7 mouse cellular contexts compared by ENCODE assay signal in the genomic region with DNA sequence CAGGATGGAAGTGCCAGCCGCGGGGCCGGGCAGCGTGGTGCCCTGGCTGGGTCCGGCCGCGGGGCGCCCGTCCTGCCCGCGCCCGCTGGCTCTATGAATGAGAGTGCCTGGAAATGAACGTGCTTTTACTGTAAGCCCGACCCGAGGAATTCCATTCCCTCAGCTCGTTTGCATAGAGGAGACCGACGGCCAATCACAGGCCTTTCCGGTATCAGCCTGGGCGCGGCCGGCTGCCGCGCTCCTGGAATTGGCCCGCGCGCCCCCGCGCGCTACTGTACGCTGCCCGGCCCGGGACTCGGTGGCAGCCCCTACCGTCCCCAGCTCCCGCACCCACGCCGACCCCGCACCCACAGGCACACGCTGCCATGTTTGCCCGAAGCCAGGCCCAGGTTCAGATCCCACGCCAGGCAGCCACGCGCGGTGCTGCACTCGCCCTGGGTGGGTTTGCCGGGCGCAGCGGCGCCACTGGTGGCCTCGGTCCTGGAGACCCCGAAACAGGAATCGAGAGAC.
DNase-seq lines count a peak whose midpoint lies in the region; ATAC-seq and TF ChIP-seq lines count a peak whose summit lies in the region.

No protein-coding gene starts in this region.

- peak; percentile 92 for DNase-seq in NIH3T3 (ENCODE audit: low read depth)
- DNase-seq in heart, postnatal 36 days: peak; percentile 76 to 79
- peak; percentile 82 for DNase-seq in limb, embryonic 10.5 days (ENCODE audit: low spot score)
- peak; percentile 74 for DNase-seq in midbrain, embryonic 10.5 days (ENCODE audit: low spot score)
- DNase-seq in spleen, adult 18-20 months: peak; percentile 47 to 63

- under 1% methylated on average over 53 of the region's 53 CpGs for WGBS in forebrain, embryonic 13.5 days
- under 1% methylated on average over 53 of the region's 53 CpGs for WGBS in limb, embryonic 10.5 days
- WGBS in midbrain, embryonic 10.5 days: under 1% methylated on average over 53 of the region's 53 CpGs

- peak overlapping the region; percentile 78 for H3K4me3 ChIP-seq in bone marrow macrophage, adult 2 months (ENCODE audit: insufficient read depth, low read length)
- H3K4me3 ChIP-seq in forebrain, embryonic 13.5 days: peak overlapping the region; percentile 44
- H3K4me3 ChIP-seq in limb, embryonic 10.5 days: peak overlapping the region; percentile 69
- peak overlapping the region; percentile 69 for H3K4me3 ChIP-seq in midbrain, embryonic 10.5 days

- H3K4me2 ChIP-seq in forebrain, embryonic 13.5 days: peak overlapping the region; percentile 80

- TF ChIP-seq POLR2A in bone marrow macrophage, adult 2 months (IDR thresholded peaks at IDR 0.05; ENCODE audit: borderline replicate concordance, low read depth, low read length): no peak

- TF ChIP-seq CTCF in bone marrow macrophage, adult 2 months (IDR thresholded peaks at IDR 0.05; ENCODE audit: low read depth, low read length): no peak

- intact Hi-C loops in heart, postnatal 36 days (cut with DNase I): loop anchor here (5.0 to 10.0 kb wide), 3 partner anchors 255 to 848 kb away; no protein-coding TSS in a partner anchor

- no peaks in the 10 kb centered on the region for H3K9me3 ChIP-seq in forebrain, embryonic 13.5 days (replicated peaks)
- no peaks in the 10 kb centered on the region for H3K9me3 ChIP-seq in limb, embryonic 10.5 days (replicated peaks)
- no peaks in the 10 kb centered on the region for H3K9me3 ChIP-seq in midbrain, embryonic 10.5 days (replicated peaks)

- H3K9ac ChIP-seq in forebrain, embryonic 13.5 days: peak overlapping the region; percentile 8; the same call in 1 of the 2 replicates

- ATAC-seq in forebrain, embryonic 13.5 days: peak; percentile 90

- peaks cover 43% of the 10 kb centered on the region for H3K4me1 ChIP-seq in bone marrow macrophage, adult 2 months (ENCODE audit: control insufficient read depth, insufficient read depth, low read length)
- H3K4me1 ChIP-seq in forebrain, embryonic 13.5 days: peaks cover 31% of the 10 kb centered on the region
- H3K4me1 ChIP-seq in limb, embryonic 10.5 days: peaks cover 52% of the 10 kb centered on the region
- H3K4me1 ChIP-seq in midbrain, embryonic 10.5 days: peaks cover 51% of the 10 kb centered on the region

- peak overlapping the region; percentile 90 for H3K27ac ChIP-seq in bone marrow macrophage, adult 2 months (ENCODE audit: insufficient read depth, low read depth, low read length)
- H3K27ac ChIP-seq in forebrain, embryonic 13.5 days: no peak overlapping the region
- H3K27ac ChIP-seq in limb, embryonic 10.5 days: peak overlapping the region; percentile 83
- H3K27ac ChIP-seq in midbrain, embryonic 10.5 days (replicated peaks): peak overlapping the region; percentile 71

- no peaks in the 10 kb centered on the region for H3K36me3 ChIP-seq in forebrain, embryonic 13.5 days (ENCODE audit: poor library complexity, severe bottlenecking)
- H3K36me3 ChIP-seq in limb, embryonic 10.5 days: no peaks in the 10 kb centered on the region
- no peaks in the 10 kb centered on the region for H3K36me3 ChIP-seq in midbrain, embryonic 10.5 days

- peaks cover 96% of the 10 kb centered on the region for H3K27me3 ChIP-seq in forebrain, embryonic 13.5 days
- H3K27me3 ChIP-seq in limb, embryonic 10.5 days (ENCODE audit: low read depth, poor library complexity, severe bottlenecking): peaks cover 98% of the 10 kb centered on the region
- peaks cover 100% of the 10 kb centered on the region for H3K27me3 ChIP-seq in midbrain, embryonic 10.5 days (ENCODE audit: low read depth, poor library complexity, severe bottlenecking)
